Mouse (Mus musculus) left cerebral cortex, adult 9 months (tissue): ENCODE measurements around the gene Card10.
"Not testable (repeated sequence)": the region's sequence is repeated elsewhere in the genome, so short reads cannot be mapped to it uniquely, and the experiment has no call there.

Experiments
- DNase-seq, 2 experiments: peaks; one replicate each; pipeline ENCODE4 v3.0.0; 2022; ENCODE audit warnings: low spot score in 2 of 2

Card10 gene

DNA sequence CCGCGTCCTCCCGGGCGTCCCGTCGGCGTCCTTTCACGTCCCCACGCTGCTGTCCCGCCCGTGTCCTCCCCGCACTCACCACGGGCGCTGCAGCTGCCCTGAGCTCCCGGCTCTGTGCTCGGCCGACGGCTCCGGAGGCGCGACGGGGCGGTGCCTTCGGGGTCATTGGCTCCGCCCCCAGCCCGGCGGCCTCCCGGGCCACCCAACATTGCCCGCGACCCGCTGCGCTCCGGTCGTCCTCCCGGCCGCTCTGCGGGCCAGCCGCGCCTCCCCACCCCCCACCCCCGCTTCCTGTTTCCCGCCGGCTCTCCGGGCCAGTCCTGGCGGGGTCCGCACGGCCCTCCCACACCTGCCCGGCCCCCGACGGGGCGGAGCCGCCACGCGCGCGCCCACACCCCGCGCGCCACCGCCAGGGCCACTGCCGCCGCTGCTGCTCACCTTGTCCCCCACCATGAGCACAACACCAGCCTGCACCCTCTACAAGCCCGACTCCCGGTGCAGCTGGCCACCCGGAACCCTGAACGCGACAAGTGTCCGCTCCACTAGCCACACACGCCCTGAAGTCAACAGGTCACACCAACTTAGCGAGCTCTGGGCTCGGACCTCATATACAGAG is at the start of gene Card10:
TSS of gene Card10 (minus strand) at position 267 of the 616 bp plus-strand sequence.
- no peak for DNase-seq

DNA sequence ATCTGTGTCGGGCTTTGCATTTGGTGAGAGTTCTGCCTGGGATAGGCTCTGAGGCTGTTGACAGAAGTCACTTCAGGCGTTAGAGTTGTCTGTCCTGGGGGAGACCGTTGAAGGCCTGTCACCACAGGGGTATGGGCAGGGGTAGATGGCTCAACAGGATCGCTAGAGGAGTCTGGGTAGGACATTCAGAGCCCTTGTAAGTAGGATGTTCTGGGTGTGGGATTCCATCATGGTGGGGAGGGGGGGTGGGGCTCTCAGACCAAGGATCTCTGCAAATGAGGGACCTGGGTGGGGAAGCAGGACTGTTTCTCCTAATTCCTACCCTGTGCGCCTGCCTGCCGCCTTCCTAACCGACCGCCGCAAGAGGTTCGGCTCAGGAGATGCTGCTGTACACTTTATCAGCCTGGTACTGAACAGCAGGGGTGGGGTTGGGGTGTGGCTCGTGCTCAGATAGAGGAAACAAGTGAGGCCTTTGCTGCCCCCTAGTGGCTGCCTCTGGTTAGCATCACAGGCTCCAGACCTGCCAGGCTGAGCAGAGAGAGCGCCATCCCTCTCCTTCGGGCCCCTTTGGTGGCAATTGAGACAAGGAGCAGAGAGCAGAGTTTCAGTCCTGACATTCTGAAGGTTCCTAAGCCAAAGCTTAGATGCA is 48.8 kb upstream of the Card10 start:
- peak; percentile 50 to 92 for DNase-seq

DNA sequence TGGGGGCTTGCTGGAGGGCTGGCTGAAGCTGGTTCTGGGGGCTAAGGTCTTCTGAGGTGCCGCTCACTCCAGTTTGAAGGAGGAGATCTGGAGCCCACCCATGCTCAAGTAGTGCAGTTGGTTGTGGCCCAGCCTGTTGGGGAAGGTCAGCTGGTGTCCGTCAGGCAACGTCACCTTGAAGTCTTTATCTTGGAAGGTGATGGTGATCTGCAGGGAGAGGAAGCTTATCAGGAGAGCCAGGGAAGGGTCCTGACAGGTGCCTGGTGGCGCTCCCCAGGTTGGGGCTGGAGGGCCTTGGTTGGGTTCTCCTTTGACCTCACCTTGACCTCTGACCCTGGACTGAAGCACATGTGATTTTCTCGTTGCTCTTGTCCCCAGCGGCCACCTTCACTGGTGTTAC is 48.1 kb upstream of the Card10 start:
- no peak for DNase-seq

DNA sequence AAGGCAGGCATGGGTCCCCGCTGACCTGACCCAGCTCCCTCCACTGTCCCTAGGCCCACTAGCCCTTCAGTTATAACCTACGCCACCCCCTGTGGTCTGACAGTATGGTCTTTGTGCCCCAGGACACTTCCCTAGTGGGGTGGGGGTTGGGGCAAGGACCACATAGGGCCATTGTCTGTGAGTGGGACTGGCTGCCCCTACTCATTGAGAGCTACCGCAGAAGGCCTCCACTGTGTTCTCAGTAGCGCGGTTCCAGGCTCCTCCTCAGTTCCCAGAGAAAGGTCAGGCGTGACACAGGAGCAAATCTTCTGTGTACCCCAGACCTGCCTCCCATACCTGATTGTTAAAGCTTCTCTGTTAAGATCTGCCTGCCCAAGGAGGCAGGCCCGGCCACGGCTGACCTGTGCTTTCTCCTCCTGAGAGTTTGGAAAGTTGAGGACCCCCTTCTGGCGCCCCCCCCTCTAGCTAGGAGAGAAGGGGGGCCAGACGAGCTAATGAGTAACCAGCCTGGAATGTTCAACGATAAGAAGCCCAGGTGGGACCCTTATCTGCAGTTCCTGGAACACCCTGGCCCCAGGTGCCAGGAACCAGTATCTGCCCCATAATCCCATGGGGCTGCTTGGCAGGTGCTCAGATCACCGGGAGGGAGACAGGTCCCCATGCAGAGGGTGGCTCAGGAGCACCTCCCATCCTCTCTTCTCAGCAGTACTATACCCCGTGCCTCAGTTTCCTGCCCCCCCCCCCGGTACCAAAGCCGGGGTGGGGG is 47.4 kb upstream of the Card10 start:
- DNase-seq, result peak in 1 of 2 experiments; percentile 48

DNA sequence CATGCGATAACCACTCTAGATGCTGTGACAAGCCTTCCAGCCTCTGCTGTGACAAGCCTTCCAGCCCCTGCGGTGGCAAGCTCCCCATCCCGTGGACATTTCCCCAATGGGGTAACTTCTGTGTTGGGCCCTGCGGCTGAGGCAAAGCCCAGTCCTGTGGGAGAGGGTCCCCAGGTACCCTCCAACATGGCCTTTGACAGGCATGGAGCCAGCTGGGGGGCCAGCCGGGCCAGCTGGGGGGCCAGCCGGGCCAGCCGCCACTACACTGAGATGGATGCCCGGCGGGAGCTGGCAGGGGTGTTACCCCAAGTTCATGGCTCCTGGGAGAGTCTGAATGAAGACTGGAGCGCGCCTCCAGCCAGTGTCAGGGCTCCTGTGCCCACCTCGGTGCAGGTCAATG is 46.6 kb upstream of the Card10 start:
- no peak for DNase-seq

DNA sequence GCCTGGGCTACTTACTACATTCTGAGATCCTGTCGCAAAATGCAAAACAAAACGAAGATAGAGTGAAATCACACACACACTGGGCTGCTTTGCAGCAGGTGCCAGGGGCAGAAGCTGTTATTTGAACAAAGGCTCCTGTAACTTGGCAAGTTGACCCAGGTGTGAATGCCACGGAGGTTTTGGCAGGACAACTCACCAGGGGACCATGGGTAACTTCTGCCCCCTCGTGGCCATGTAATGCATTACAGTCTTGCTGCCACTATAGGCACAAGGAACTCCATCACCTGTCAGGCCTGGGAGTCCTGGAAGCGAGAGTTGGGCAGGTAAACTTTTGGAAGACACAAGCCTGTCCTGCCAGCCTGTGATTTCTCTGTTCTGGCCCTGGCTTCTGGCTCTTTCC is 45.6 kb upstream of the Card10 start:
- peak in 1 of 2 experiments; percentile 82 for DNase-seq

DNA sequence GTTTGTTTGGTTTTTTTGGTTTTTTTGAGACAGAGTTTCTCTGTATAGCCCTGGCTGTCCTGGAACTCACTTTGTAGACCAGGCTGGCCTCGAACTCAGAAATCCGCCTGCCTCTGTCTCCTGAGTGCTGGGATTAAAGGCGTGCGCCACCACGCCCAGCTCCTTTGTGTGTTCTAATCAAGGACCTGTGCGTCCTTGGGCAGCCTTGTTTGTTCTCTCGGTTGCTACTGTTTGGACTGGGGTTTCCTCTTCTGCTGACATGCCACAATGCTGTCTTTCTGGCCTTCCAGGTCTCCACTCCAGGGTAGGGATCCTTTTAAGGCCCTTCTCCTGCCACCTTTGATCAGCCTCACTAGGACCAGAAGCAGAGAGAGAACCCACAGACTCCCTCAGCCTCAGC is 44.0 kb upstream of the Card10 start:
- not testable (repeated sequence) for DNase-seq

DNA sequence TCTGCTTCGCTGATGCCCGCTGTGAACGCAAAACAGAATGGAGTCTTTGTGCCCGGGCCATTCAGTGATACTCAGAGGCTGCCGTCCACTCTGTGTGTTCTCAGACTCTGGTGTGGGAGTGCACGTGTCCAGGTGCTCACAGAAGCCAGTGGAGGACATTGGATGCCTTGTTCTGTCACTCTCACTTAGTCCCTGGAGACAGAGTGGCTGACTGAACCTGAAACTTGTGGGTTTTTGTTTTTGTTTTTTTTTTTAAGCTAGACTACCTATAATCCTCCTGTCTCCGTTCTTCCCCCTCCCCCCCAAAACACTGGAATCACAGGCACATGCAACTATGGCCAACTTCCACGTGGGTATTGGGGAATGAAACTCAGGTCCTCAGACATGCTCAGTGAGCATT is 43.5 kb upstream of the Card10 start:
- DNase-seq, result no peak

DNA sequence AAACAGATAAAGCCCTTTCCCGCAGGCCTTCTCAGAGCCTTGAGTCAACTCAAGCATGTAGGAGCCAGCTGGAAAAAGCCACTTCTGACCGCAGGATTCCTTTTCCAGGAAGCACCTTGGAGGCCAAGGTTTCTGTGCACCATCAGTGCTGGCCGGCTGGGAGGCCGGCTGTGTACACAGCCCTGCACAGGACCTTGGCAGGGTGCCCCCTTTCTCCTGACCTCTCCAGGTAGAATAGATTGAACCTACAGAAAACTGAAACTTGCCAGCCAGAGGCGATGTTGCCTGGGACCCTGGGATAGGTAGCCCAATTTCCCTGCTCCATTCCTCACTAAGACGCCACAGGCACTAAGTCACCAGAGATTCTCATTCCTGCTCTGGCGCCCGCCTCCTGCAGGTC is 43.0 kb upstream of the Card10 start:
- DNase-seq, result no peak

DNA sequence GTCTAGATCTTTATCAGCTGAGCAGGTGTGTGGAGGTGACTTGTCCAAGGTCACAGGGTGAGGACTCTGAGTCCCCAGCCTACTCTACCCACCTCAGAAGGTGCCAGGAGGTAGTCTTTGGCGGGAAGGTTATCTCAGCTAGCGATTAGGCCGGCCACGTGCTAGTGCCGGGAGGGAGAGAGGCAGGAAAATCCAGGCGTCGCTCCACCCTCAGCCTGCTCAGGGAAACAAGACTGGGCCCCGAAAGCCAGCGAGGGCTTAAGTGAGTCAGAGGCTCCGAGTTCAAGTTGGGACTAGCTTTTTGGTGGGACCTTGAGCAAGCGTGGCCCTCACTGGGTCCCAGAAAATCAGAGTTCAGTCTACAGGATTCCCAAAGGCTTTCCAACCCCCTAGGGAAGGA is 42.5 kb upstream of the Card10 start:
- no peak for DNase-seq

DNA sequence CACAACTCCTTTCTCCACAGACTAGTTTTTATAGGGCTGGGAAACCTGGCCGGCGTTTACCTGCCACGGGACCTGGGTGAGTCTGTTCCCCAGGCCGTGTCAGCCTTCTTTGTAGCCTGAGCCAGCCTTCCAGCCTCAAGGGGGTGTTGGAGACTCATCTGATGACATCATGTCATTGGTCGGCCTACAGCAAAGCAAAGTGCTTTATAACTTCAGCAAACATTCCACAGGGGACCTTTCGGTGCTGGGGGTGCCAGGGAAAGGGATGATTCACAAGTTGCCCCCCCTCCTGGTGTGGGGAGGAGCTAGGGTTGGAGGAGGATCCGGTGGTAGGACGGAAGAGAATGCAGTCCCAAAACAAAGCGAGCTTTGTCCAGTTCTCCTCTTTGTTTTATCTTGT is 41.9 kb upstream of the Card10 start:
- DNase-seq, result no peak

DNA sequence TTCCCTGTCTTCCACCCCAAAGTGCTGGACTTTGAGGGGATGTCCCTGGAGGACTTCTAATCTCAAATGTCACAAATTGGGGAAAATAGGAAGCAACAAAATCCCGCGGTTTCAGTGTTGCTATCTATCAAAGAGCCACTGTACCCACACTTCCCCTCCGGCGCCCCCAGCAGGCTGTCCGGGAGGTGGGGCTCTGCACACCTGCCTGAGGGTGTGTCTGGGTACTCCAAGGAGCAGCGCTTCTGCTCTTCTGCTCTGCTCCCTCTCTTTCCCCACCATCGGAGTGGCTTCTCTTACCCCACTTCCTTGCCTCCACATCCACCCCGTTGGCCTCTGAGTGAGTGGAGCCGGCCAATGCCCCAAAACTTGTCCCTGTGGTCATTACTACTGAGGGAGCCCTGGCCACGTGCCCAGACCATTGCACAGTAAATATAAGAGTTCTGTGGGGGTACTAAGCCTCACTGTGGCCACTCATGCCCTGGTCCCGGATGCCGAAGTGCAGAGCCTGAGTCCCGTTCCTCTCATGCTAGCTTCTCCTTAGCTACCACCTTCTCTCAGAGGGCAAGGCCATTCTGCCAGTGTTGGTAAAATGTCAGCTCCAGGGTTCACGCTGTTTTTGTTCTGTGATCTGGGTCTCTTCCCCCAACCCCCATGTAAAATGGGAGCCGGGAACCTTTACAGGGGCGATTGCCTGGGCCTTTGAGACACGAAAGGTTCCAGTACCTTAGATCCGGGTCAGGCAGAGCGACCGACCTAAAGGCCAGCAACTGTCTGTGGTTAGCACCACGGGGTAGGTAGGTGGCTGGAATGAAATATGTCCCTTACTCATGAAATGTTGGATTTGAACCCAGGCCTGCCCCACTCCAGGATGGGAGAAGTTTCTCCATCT is 41.0 kb upstream of the Card10 start:
- no peak for DNase-seq

DNA sequence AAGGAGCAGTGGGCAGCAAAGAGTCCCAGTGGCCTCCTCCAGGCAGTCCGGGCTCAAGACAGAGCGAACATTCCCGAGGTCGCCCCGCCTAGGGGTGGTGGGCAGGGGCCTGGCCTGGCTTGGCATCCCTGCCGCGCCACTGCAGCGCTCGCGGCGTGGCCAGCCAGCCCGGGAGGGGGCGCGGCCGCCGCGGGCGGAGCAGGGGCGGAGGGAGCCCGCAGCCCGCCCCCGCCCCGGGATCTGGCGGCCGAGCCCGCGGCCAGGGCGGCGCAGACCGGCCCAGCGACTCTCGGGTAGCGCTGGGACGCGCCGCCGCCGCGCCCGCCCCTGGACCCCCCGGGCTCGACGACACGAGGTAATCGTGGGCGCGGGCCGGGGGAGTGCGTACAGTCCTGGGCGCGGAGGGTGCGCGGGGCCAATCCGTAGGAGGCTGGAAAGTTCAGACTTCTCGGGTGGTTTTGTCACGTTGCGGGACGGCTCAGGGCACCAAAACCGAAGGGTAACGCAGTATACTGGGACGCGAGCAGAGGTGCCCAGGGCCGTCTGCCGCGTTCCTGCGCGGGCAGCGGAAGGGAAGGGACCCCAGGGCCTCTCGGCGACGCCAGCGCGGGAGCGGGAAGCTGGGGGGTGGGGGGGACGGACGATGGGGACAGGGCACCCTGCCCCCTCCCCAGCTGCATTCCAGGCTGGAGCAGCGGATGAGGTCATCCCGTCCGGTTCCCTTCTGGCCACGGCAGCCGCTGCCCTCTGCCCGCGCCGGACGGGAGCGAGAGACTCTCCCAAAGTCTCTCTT is 39.7 kb upstream of the Card10 start, which contains the start of gene Cdc42ep1:
TSS of gene Cdc42ep1 (plus strand) at position 254 of the 793 bp plus-strand sequence.
- DNase-seq, result no peak

DNA sequence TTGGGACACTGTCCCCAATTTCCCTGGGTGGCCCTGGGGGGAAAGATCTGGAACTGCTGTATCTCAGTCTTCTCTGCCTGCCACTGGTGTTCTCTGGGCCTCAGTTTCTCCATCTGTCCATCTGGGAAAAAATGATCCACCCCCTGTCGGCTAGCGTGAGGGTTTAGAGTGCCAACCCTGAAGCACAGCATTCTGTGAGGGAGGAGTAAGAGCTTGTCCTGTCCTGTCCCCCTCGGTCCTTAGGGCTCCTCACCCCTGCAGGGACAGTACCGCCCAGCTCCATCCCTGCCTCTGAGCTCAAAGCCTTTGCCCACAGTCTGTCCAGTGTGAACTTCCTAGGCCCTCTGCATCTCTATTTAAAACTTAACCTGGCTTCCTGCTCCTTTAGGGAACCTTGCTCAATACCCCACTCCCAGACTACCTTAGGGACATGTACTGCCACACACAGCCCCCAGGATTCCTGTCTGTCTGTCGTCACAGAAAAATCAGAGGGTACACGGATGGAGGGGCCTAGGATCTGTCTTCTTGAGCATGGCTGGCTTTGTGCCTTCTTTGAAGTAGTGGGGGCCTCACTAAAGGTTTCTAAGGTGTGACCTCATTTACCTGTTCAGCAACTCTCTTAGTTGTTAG is 38.4 kb upstream of the Card10 start:
- DNase-seq, result no peak

DNA sequence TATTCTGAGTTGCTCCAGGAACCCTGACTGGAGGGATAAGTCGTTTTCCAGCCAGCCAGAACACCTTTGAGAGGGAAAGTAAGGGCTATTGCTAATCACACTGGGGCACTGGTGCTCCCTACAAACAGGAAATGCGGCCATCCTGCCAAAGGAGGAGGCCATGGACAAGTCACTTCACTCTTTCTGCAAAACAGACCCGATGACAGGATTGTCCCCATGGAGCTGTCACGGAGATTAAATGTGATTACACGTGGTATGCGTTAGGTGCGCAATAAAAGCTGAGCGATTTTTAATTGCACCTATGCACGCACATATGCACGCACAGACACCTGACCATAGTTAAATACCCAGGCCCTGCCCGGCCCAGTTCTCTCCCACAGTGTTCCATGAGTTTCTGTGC is 37.9 kb upstream of the Card10 start:
- no peak for DNase-seq

DNA sequence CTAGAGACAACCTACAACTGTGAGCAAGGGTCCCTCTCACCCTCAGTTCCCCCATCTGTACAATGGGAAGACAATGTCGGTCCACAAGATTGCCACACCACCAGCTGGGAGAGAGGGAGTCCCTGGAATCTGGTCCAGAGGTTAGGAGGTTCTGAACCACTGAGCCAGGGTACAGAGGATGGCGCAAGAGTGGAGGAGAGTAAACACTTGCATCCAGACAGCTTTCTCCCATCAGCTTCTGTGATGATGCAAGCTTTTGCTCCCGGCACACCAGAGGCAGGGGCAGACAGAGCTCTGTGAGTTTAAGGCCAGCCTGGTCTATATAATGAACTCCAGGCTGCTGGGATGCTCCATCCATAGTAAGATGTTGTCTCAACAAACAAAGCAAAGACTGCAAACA is 37.4 kb upstream of the Card10 start:
- DNase-seq, result no peak

DNA sequence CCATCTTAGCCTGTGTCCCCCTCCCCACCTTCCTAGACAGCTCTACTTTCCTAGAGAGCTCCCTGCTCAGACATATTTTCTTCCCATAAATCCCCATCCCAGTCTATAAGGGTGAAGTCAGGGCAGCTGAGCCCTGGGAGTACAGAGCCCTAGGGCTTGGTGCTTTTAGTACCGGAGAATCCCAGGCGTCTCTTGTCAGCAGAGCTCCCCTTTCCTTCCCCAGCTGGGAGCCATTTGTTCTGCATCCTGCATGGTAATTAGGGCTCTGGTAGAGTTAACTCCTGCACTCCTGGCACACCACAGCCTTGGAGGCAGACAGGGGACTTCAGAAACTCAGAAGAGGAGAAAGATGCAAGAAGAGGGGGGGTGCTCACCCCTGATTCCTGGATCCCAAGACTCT is 36.9 kb upstream of the Card10 start:
- DNase-seq, result no peak

DNA sequence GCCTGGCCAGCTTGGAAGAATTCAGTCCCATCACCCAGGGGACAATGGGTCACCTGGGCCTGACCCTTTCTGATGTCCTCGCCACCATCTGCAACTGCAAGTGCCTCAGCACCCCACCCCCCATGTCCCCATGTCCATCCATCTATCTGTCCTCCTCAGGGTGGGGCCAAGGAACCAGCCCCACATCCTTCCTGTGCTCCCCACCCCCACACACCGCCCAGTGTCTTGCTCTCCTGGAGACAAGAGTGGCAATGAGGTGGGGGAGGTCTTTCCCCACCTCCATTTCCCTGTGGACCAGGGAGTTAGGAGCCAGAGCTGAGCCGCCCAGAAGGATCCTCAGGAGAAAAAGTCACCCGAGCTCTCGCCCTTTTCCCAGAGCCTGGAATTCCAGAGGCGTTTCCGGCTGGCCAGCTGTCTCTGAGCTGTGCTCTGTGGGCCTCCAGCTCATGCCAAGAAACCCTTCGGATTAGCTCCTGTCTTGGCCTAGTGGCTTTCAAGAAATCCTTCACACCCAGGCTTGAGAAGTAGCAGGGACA is 33.3 kb upstream of the Card10 start:
- DNase-seq, result no peak

DNA sequence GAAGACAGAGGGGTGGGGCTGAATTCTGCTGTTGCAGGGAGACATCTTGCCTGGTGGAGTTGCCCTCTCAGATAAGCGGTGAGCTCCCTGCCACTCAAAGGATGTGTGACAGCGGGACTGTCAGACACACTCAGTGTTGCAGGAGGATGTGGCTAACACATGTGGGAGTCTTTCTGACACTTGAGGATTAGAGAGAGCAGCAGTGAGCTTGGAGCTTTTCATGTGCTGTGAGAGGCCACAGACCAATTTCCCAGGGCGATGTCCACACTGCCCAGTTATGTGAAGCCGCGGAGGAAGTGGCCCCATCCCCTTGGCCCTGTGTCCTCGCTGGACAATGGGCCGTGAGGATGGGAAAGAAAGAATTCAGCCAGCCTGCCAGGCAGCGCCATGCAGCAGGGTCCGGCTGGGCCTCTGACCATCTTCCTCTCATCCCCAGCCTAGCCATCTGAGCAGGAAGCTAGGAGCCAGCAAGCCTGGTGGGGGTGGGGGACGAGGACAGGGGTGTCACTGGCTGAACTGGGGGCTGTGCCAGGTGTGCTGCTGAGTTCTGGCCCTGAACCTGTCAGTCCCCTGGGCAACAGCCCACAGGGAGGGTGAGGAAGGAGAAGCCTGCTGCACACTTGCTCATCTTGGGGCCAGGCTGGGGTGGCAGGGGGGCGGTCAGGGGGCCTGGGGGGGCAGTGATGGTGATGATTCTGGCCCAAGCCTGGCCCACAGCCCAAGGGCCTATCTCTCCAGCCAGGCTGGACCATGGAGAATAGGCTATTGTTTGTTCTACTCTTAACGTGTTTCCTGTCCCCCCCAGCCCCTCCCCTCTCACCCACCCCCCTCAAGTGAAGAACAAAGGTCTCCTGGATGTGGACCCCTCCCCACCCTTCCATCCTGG is 32.6 kb upstream of the Card10 start:
- no peak for DNase-seq
